Mouse (Mus musculus): ENCODE results near the gene Ptbp3.
"Not testable (repeated sequence)": the region's sequence is repeated elsewhere in the genome, so short reads cannot be mapped to it uniquely, and the experiment has no call there.

Gene Ptbp3

DNA sequence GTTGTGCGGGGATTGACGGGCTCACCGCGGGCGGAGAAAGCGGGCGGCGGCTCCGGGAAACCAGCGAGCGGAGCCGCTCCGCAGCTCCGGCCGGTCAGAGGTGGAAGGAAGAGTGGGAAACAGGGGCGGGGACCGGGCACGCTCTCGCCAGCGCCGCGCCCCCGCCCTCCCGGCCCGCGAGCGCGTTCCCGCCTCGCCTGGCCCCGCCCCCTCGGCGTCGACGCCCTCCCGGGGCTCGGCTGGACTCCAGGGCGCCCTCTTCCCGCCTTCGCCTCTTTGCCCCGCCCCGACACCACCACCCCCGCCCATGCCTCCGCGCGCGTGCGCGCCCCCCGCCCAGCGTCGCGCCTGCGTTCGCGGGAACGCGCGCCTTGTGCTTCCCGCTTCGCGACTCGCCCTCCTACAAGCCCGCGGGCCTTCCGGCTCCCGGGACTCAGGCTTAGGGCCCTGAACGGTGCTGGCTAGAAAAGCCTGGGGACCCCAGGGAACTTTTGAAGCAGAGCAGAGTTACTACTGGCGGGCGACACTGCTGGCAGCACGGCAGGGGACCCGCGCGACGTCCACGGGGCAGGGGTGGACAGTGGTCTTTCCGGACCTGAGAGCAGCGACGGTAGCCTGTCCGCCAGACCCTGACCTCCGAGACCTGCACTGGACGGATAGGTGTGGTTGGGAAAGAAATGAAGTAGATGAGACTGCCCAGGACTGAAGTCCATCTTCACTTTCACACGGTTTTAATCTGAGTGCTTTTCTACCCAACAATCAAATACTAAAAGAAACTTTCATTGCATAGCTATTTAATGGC lies at the start of gene Ptbp3:
Ptbp3 (minus strand) TSS at position 190 of the 802 bp plus-strand sequence.
- DNase-seq (ENCODE audit: low spot score in 2 of 2) = peak; percentile 86 to 93

- no peak for DNase-seq (ENCODE audit: low spot score in 2 of 2)
These were observed 47.4 kb upstream of the Ptbp3 start for GRCm38 (mm10) chr4:59596556-59596955.

GRCm38 (mm10) chr4:59594614-59595013 lies 45.5 kb upstream of the Ptbp3 start:
- no peak for DNase-seq (ENCODE audit: low spot score in 2 of 2)

- DNase-seq (ENCODE audit: low spot score in 2 of 2) = no peak
These were observed 38.7 kb upstream of the Ptbp3 start for GRCm38 (mm10) chr4:59587872-59588226.

- DNase-seq (ENCODE audit: low spot score in 2 of 2) = no peak
These were observed 38.2 kb upstream of the Ptbp3 start for GRCm38 (mm10) chr4:59587215-59587871.

DNA sequence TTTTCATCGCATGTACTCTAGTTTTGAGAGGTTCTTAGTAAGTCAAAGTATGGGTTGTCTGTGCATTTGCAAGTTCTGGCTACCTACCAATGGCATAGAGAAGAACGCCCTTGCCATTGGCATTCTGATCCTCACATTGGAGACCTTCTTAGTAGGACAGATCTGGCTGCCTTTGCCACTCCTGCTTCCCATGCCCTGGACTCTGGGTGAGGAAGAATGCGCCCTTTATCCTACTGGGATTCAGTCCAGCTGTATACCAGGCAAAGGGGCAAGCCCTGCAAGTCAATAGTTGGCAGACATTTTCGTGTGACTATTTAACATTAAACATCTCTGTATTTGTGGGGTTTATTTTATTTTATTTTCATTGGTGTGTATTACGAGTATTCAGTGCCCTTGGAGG lies 35.9 kb upstream of the Ptbp3 start:
- DNase-seq (ENCODE audit: low spot score in 2 of 2) = peak; percentile 23 to 60

GRCm38 (mm10) chr4:59582186-59582585 lies 33.0 kb upstream of the Ptbp3 start:
- DNase-seq (ENCODE audit: low spot score in 2 of 2) = no peak

DNA sequence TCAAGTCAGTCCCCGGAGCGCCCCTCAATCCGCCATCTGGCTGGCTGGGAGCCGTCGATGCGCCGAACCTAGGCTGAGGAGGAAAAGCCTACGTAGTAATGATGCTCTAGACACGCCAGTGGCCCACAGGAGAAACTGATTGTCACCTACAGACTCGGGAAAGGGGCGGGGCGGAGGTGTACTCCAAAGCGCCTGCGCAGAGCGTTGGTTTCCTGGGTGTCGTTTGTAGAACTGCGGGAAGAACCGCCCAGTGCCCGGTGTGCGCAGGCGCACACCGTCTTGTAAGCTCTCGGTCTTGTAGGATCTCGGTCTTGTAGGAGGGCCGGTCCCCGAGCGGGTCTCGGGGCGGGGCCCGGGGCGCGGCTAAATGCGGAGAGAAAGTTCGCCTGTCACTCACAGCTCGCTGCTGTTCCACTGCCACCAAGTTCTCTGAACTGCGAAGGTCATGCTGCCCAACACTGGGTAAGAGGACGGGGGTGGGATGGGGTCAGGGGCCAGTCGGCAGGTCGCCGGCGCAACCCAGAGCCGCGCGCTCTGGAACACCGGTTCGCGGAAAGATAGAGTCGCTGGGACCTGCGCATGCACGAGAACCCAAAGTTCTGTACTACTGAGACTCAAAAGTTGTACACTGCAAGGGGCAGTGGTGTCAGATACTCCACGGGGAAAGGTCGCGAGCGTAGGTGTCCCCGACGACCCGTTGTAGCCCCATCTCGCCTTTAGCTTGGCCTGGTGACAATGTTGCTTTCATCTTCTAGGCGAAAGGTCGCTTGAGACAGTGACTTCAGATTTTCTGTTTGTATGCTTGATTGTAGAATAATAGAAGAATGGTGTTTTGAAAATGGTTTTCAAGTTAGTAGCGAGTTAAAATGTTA lies 32.4 kb upstream of the Ptbp3 start, which contains the start of gene Hsdl2:
Hsdl2 (plus strand) TSS at position 250 of the 872 bp plus-strand sequence.
- peak; percentile 95 to 98 for DNase-seq (ENCODE audit: low spot score in 2 of 2)

GRCm38 (mm10) chr4:59580495-59581281 lies 31.5 kb upstream of the Ptbp3 start:
- DNase-seq (ENCODE audit: low spot score in 2 of 2) = no peak

DNA sequence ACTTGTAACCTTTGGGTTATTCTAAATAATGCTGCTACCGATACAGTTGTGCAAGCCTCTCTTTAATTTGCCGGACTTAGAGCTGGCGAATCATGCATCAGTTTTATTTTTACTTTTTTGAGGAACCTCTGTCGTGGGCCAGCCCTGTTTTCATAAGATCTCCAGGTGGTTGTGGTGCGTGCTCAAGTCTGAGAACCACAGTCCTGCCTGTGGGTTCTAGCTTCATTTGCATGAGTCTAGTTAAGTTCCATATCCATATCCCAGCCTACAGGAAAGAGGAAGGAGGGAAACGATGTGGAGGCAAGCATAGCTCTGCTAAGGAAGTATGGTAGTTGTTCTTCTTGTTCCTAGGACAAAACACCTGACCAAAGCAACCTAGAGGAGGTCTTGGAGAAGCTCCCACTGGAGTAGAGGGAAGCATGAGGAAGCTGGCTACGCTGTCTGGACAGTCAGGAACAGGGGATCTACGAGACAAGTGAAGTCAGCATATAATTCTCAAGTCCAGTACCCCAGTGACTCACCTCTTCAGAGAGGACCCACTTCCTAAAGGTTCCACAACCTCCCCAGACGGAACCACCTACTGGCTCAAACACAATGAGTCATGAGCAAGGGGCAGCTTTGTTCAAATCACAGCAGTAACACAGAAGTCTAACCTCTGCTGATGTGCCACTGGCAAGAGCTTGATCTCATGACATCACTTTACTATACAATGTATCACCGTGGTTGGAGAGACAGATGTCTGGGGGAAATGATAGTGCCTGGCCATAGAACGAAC lies 26.2 kb upstream of the Ptbp3 start:
- DNase-seq (ENCODE audit: low spot score in 2 of 2) = no peak

- peak; percentile 39 to 51 for DNase-seq (ENCODE audit: low spot score in 2 of 2)
These were observed 23.5 kb upstream of the Ptbp3 start for GRCm38 (mm10) chr4:59572521-59573118.

DNA sequence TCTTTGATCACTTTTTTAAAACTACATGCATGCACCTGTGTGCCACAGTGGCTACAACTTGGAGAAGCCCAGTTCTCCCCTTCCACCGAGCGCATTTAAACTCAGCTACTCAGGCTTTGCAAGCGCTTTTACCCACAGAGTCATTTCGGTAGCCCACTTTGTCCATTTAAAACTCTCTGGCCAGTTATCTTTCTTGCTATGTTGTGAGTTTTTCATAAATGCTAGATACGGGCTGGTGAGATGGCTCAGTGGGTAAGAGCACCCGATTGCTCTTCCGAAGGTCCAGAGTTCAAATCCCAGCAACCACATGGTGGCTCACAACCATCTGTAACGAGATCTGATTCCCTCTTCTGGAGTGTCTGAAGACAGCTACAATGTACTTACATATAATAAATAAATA lies 21.4 kb upstream of the Ptbp3 start:
- not testable (repeated sequence) for DNase-seq (ENCODE audit: low spot score in 2 of 2)

DNA sequence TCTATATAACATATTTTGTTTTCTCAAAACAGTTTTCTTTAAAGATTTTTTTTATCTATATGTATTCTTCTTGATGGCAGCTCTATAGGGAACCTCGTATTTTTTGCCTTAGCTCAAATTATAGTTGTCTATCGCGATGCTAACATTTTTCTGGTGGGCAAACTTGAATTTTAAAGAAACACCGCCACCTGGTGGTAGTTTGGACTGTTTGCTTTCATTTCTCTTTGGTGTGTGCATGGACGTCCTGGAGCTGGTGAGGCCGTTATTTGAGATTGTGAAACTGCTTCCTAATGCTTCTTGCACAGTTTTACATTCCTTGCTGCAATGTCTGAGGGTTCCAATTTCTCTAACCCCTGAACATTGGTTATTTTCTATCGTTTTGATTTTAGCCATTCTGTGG lies 20.4 kb upstream of the Ptbp3 start:
- peak; percentile 46 to 67 for DNase-seq (ENCODE audit: low spot score in 2 of 2)

DNA sequence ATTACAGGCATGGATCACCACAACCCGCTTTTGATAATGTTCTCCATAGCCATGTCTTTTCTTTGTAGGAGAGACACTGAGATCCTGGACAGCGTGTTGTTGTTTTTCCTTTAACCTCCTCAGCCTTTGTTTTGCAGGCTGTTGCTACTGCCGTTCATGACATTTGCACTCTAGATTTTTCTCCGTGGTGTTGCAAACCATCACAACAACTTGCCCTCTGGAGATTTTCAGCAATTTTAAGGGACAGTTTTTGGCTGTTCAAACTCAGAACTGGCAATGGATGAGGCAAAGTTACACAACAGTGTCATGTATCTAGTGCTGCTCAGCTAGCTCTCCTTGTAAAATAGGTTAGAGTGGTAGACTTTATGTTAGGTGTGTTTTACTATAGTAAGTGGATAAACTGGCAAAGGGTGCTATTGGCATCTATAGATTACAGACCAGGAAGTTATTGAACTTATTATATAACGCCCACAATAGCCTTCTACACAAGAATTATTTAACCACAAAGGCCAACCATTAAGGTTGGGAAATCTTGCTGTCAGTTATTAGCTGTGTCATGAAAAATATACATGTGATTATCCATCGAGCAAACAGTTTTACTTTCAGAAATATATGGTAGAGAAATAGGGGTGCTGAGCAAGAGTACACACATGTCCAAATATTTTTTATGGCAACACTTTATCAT lies 18.6 kb upstream of the Ptbp3 start:
- DNase-seq (ENCODE audit: low spot score in 2 of 2) = no peak

GRCm38 (mm10) chr4:59565571-59566188 lies 16.5 kb upstream of the Ptbp3 start:
- DNase-seq (ENCODE audit: low spot score in 2 of 2) = no peak

GRCm38 (mm10) chr4:59564128-59564527 lies 15.0 kb upstream of the Ptbp3 start:
- DNase-seq (ENCODE audit: low spot score in 2 of 2) = no peak

GRCm38 (mm10) chr4:59560141-59560540 lies 11.0 kb upstream of the Ptbp3 start:
- DNase-seq (ENCODE audit: low spot score in 2 of 2) = no peak

DNA sequence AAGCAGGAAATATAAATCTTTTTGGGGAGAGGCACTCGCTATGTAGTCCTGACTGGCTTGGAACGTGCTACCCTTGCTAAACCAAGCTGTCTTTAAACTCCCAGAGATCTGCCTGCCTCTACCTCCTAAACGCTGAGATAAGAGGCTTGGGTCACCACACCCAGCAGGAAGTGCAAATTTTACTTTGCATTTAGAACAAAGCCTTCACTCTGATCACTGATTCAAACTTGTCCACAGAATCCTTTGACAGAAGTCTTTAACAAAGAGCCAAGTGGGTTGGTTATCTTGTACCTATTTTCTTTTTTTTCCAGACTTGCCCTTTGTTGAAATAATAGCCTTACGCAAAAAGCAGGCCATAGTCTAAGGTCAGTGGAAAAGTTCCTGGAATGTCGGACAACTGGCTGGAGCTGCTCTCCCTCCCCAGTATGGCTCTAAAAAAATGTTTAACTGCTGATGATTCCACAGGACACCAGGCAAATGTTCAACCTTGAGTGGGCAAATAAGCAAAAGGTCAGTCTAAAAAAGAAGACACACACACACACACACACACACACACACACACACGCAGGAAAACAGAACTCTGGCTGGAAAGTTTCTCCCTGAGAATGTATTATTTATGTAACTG lies 9.0 kb upstream of the Ptbp3 start:
- DNase-seq (ENCODE audit: low spot score in 2 of 2) = no peak

DNA sequence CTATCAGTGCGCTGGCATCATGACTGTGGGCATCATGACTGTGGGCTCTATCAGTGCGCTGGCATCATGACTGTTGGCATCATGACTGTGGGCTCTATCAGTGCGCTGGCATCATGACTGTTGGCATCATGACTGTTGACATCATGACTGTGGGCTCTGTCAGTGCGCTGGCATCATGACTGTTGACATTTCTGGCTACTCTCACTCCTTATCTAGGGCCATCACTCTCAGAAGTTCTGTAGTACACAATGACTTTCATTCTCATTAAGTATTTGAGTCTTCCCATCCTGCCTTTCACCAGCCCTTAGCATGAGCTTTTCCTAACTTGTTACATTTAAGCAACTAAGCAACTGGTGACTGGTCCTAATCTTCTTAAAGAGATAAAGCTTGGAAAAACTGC lies 8.2 kb upstream of the Ptbp3 start:
- not testable (repeated sequence) for DNase-seq (ENCODE audit: low spot score in 2 of 2)

Measured in urinary bladder, postnatal 36 days (tissue).